Mouse (Mus musculus) stomach, postnatal 0 days (tissue): ENCODE results near the gene Pltp.

Experiments
- CTCF ChIP-seq: IDR thresholded peaks from 2 replicates; pipeline ENCODE4 v1.5.1; 2016; ENCODE audit warnings: antibody characterized with exemption, low read depth, mild to moderate bottlenecking, moderate library complexity
- EP300 ChIP-seq: optimal IDR thresholded peaks from 2 replicates; pipeline ENCODE3; 2016; ENCODE audit warnings: antibody characterized with exemption

- TF ChIP-seq CTCF (no peak), EP300 (no peak)
These were observed 65.7 kb downstream of the Pltp start for GRCm38 (mm10) chr2:164791841-164792261.
